Mouse (Mus musculus) cerebellum, adult 2 months (tissue): ENCODE results near the gene Fam47c. TPM values are rescaled to one million over a fixed set of nuclear protein-coding genes. Genes with fewer than 3 reads are reported as not detected.

Experiments used
- DNase-seq, 2 experiments: peaks; one replicate each; pipeline ENCODE4 v3.0.0; 2021
- H3K27ac ChIP-seq: fragments of 200-500 bp; 2 replicates; pipeline ENCODE4 v1.5.1; 2012; ENCODE audit warnings: low read length, control low read depth, inconsistent platforms; ENCODE audit not compliant: insufficient read depth
- H3K27me3 ChIP-seq: fragments of 200-500 bp; 2 replicates; pipeline ENCODE4 v1.6.1; 2012; ENCODE audit warnings: inconsistent platforms, mild to moderate bottlenecking, low read length, moderate library complexity; ENCODE audit not compliant: control insufficient read depth, insufficient read depth
- H3K4me1 ChIP-seq: fragments of 200-500 bp; 2 replicates; pipeline ENCODE4 v1.6.1; 2011; ENCODE audit warnings: low read length; ENCODE audit not compliant: control insufficient read depth, insufficient read depth
- H3K4me3 ChIP-seq: fragments of 200-500 bp; replicated peaks from 2 replicates; pipeline ENCODE3; 2011; ENCODE audit warnings: mild to moderate bottlenecking, low read depth, low read length, control low read depth; ENCODE audit not compliant: insufficient read depth
- CTCF ChIP-seq: fragments of 200-500 bp; IDR thresholded peaks from 2 replicates; pipeline ENCODE4 v1.5.1; 2011; ENCODE audit warnings: low read depth, mild to moderate bottlenecking, control low read depth, low read length, moderate library complexity, borderline replicate concordance; ENCODE audit not compliant: insufficient read depth
- POLR2A ChIP-seq: fragments of 200-500 bp; IDR thresholded peaks from 2 replicates; pipeline ENCODE4 v1.6.1; 2011; ENCODE audit warnings: low read length, control low read depth, borderline replicate concordance; ENCODE audit not compliant: insufficient read depth
- WGBS: fragments of 180-500 bp; shearing (Covaris S2); methylation state at CpG from one replicate; pipeline ENCODE4 v1.1.7; 2018; 5-methylcytosine and 5-hydroxymethylcytosine counted together
- polyA plus RNA-seq: library from polyadenylated mRNA; depleted of rRNA; stranded (reverse); fragments of >200 nt; gene quantifications from 2 replicates; pipeline ENCODE4 v1.2.3, GENCODE M21; 2012; rRNA removed

Gene Fam47c
- polyA plus RNA-seq, result not detected in 2 replicates

DNA sequence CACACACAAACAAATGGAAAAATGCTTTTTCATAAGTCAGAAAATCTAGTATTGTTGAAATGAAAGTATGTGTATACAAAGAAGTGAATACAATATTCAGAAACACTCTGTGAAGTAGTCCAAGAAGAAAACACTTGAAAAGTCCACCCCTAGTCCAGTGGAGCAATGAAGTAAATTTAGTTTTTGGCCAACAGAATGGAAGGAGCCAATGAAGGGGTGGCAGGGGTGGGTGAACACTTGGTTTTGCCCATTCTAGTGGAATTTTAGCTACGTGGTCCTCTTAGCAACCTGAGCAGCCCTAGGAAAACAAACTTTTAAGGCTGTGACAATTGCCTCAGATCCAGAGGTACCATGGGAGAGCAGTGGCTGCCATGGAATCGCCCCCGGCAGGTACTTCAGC, at the start of gene Fam47c:
Gene Fam47c (plus strand): TSS at position 301 of the 400 bp plus-strand sequence.
- no peak within 1 kb of the TSS for H3K4me3 ChIP-seq
- DNase-seq, result no peak
- no peaks in the 10 kb centered on the region for H3K4me1 ChIP-seq
- TF ChIP-seq CTCF, result no peak
- TF ChIP-seq POLR2A, result no peak
- H3K27ac ChIP-seq, result no peak within 1 kb of the TSS
- no peaks in the 10 kb centered on the region for H3K27me3 ChIP-seq
- 82% methylated on average over 3 of the region's 3 CpGs for WGBS

DNA sequence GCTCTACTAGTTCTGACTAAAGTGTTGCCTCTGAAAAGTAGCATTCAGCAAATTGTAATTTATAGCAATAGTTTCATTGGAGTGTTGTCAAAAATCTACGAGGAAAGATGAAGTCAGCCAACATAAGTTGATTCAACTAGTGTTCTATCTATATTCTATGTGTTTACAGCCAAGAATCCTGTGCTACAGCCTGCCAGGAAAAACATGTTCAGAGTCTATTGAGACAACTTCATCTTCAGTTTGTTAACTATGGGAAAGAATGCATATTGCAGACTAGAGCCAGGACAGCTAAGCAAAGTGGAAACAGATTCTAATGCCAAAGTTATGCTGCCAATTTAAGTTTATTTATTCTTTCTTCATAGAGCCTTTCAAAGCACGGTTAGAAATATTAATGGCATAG, 31.8 kb downstream of the Fam47c start:
- no peak for TF ChIP-seq POLR2A
- Histone ChIP-seq H3K4me1 (no peaks in the 10 kb centered on the region), H3K27me3 (no peaks in the 10 kb centered on the region), H3K4me3 (no peak overlapping the region), H3K27ac (no peak overlapping the region)
- DNase-seq, result no peak
- WGBS, result 40% methylated on average over 2 of the region's 2 CpGs

DNA sequence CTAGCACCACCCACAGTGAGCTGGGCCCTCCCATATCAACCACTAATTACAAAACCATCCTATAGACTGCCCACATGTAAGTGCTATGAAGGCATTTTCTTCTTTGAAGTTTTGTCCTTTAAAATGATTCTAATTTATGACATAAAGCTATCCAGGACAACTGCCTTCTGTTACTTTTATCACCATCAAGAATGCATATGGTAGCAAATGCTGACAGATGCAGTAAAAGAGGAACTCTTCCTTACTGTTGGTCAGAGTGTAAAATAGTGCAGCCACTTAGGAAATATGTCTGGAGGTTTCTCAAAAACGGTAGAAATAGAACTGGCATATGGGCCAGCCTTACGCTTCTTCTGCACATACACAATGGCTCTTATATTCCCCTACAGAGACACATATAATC, 39.5 kb downstream of the Fam47c start:
- 70% methylated on average over 2 of the region's 2 CpGs for WGBS
- Histone ChIP-seq H3K4me1 (no peaks in the 10 kb centered on the region), H3K27me3 (no peaks in the 10 kb centered on the region), H3K27ac (no peak overlapping the region), H3K4me3 (no peak overlapping the region)
- no peak for DNase-seq
- TF ChIP-seq POLR2A (no peak), CTCF (no peak)

Other genes with a start within 250 kb of the Fam47c start
- 5.8 and 7.3 TPM in 2 replicates for gene Prrg1, start 153.9 kb upstream of the Fam47c start, polyA plus RNA-seq